Mouse (Mus musculus) hindbrain, postnatal 0 days (tissue): ENCODE data around the gene 8030474K03Rik. TPM values are rescaled to one million over a fixed set of nuclear protein-coding genes. Genes with fewer than 3 reads are reported as not detected.

Experiments used
- ATAC-seq: fragments of 200-750 bp; cut with Nextera tagmentation; 2 replicates; pipeline ENCODE4 v1.8.0; 2017; ENCODE audit warnings: mild to moderate bottlenecking, moderate TSS enrichment, moderate library complexity
- DNase-seq: peaks from one replicate; pipeline ENCODE4 v3.0.0-alpha.2; 2015; ENCODE audit warnings: low spot score
- H3K27ac ChIP-seq: fragments of 300-500 bp; sonication (generic); 2 replicates; pipeline ENCODE4 v1.5.1; 2014; ENCODE audit warnings: mild to moderate bottlenecking
- H3K27me3 ChIP-seq: fragments of 300-500 bp; sonication (generic); 2 replicates; pipeline ENCODE4 v1.6.1; 2014; ENCODE audit warnings: low read length, mixed read lengths; ENCODE audit not compliant: insufficient read depth
- H3K36me3 ChIP-seq: fragments of 300-500 bp; sonication (generic); 2 replicates; pipeline ENCODE4 v1.6.1; 2014; ENCODE audit warnings: low read length, mixed read lengths; ENCODE audit not compliant: insufficient read depth
- H3K4me1 ChIP-seq: fragments of 300-500 bp; sonication (generic); 2 replicates; pipeline ENCODE4 v1.6.1; 2014; ENCODE audit warnings: antibody characterized with exemption, low read length, mixed read lengths; ENCODE audit not compliant: insufficient read depth
- H3K4me2 ChIP-seq: fragments of 300-500 bp; sonication (generic); 2 replicates; pipeline ENCODE4 v1.6.1; 2014; ENCODE audit warnings: low read depth, mild to moderate bottlenecking, low read length, moderate library complexity, mixed read lengths
- H3K4me3 ChIP-seq: fragments of 300-500 bp; sonication (generic); 2 replicates; pipeline ENCODE4 v1.5.1; 2014; ENCODE audit warnings: low read length
- H3K9ac ChIP-seq: fragments of 300-500 bp; sonication (generic); replicated peaks from 2 replicates; pipeline ENCODE4 v1.6.1; 2014; ENCODE audit warnings: mild to moderate bottlenecking, low read length, moderate library complexity, mixed read lengths
- H3K9me3 ChIP-seq: fragments of 300-500 bp; sonication (generic); 2 replicates; pipeline ENCODE4 v1.6.1; 2016; ENCODE audit warnings: low read length, mixed read lengths
- CTCF ChIP-seq: IDR thresholded peaks from 2 replicates; pipeline ENCODE4 v1.5.1; 2016; ENCODE audit warnings: antibody characterized with exemption, control low read depth, low read depth
- WGBS: fragments of 180-500 bp; shearing (Covaris S2); extraction: QIAGEN DNeasy Blood & Tissue Kit; methylation state at CpG from one replicate; pipeline ENCODE4 v1.1.7; 2014; 5-methylcytosine and 5-hydroxymethylcytosine counted together
- polyA plus RNA-seq: library from polyadenylated mRNA; unstranded; fragments of >200 nt; fragmentation: Nextera tagmentation; extraction: Ambion mirVana; gene quantifications from 2 replicates; pipeline ENCODE4 v1.2.1, GENCODE M21; 2015
- total RNA-seq: library from RNA; depleted of rRNA; stranded (reverse); fragments of >200 nt; gene quantifications from 2 replicates; pipeline ENCODE4 v1.2.3, GENCODE M21; 2014; rRNA removed

The 8030474K03Rik gene
- total and polyA plus RNA-seq, 2 experiments from 2014 or later = 0.10 TPM; not detected in 1

DNA sequence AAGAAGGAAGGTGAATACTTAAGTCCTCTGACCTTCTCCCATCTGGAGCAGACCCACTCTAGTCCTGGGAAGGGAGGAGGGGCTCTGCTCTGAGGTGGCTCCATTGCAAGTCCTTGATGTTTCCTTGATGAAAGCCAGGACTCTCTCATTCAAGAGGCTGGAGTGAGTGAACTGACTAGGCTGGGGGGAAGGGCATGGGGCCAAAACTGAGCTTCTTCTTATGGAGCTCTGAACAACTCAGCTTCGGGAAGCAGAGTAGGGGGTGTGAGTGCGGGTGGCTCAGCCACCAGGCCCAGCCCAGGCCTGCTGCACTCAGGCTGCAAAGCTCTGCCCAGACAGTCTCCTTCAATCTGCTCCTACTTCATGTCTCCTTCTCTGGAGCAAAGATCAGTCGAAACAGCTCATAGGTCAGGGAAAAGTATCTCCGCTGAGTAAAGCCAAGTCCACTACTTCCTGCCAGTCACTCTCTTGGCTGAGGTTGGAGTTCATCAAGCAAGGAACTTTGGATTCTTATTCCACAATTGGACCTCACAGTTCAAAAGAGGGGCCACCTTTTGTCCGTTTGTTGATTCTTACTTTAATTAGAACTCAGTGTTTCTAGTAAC lies 52.8 kb downstream of the 8030474K03Rik start:
- no peak for TF ChIP-seq CTCF

More for the DNA sequence above, 52.8 kb downstream of the 8030474K03Rik start:
- Histone ChIP-seq H3K4me1 (no peaks in the 10 kb centered on the region), H3K9me3 (no peaks in the 10 kb centered on the region), H3K36me3 (no peaks in the 10 kb centered on the region), H3K4me3 (no peak overlapping the region), H3K27ac (no peak overlapping the region), H3K9ac (no peak overlapping the region), H3K27me3 (peaks cover 5% of the 10 kb centered on the region; the same call in 1 of the 2 replicates), H3K4me2 (no peak overlapping the region)
- ATAC-seq (no peak), DNase-seq (no peak)
- 69% methylated on average over 5 of the region's 5 CpGs for WGBS

Other genes with a start within 250 kb of the 8030474K03Rik start
- 118 and 130 TPM in 2 replicates for gene Ogt, start 154.6 kb upstream of the 8030474K03Rik start, total RNA-seq
- gene Ogt, start 154.6 kb upstream of the 8030474K03Rik start, polyA plus RNA-seq = 88.6 and 99.7 TPM in 2 replicates
- gene Cxcr3, start 60.4 kb upstream of the 8030474K03Rik start, total RNA-seq = 0.16 TPM in 1 of 2 replicates, not detected in the other
- gene Cxcr3, start 60.4 kb upstream of the 8030474K03Rik start, polyA plus RNA-seq = 0.08 and 0.30 TPM in 2 replicates
- 0.05 TPM in 1 of 2 replicates, not detected in the other for gene Gm4779, start 233 bp upstream of the 8030474K03Rik start, total RNA-seq
- gene Gm4779, start 233 bp upstream of the 8030474K03Rik start, polyA plus RNA-seq = not detected in 2 replicates
- 32.5 and 38.7 TPM in 2 replicates for gene Nhsl2, start 54.7 kb downstream of the 8030474K03Rik start, total RNA-seq
- 5.8 and 6.7 TPM in 2 replicates for gene Nhsl2, start 54.7 kb downstream of the 8030474K03Rik start, polyA plus RNA-seq